Mouse (Mus musculus): ENCODE measurements at regions not wholly inside any gene's neighbourhood (a gene's known extent, or its start where the extent isn't known, plus 50 kb on each side); places are given as distances from the start of the nearest gene placed in this dataset.
A peak's percentile ranks its signal among the peaks of the same experiment; 100 is the strongest.

- DNase-seq (ENCODE audit: low read depth, low spot score), result peak; percentile 3
These were observed 325.0 kb downstream of the Phf3 start for GRCm38 (mm10) chr1:30548761-30549160.

GRCm38 (mm10) chr1:30540088-30540698, 333.5 kb downstream of the Phf3 start:
- no peak for DNase-seq (ENCODE audit: low read depth, low spot score)

- no peak for DNase-seq (ENCODE audit: low read depth, low spot score)
These were observed 336.4 kb downstream of the Phf3 start for GRCm38 (mm10) chr1:30536989-30537975.

GRCm38 (mm10) chr1:30517348-30517747, 356.4 kb downstream of the Phf3 start:
- no peak for DNase-seq (ENCODE audit: low read depth, low spot score)

- no peak for DNase-seq (ENCODE audit: low read depth, low spot score)
These were observed 357.9 kb downstream of the Phf3 start for GRCm38 (mm10) chr1:30515846-30516245.

GRCm38 (mm10) chr1:30503224-30503623, 370.5 kb downstream of the Phf3 start:
- no peak for DNase-seq (ENCODE audit: low read depth, low spot score)

GRCm38 (mm10) chr1:30460295-30460958, 413.3 kb downstream of the Phf3 start:
- DNase-seq (ENCODE audit: low read depth, low spot score), result no peak

- no peak for DNase-seq (ENCODE audit: low read depth, low spot score)
These were observed 435.8 kb downstream of the Phf3 start for GRCm38 (mm10) chr1:30437964-30438363.

GRCm38 (mm10) chr1:30416582-30416981, 457.1 kb downstream of the Phf3 start:
- no peak for DNase-seq (ENCODE audit: low read depth, low spot score)

- DNase-seq (ENCODE audit: low read depth, low spot score), result no peak
These were observed 458.8 kb downstream of the Phf3 start for GRCm38 (mm10) chr1:30414881-30415439.
